Mouse (Mus musculus) thymus, adult 2 months (tissue): ENCODE data around the gene Whamm.

Experiments used
- CTCF ChIP-seq: fragments of 200-500 bp; IDR thresholded peaks from 2 replicates; pipeline ENCODE4 v1.5.1; 2012; ENCODE audit warnings: mild to moderate bottlenecking, control low read depth, low read length, moderate library complexity, borderline replicate concordance; ENCODE audit not compliant: control insufficient read depth, poor library complexity, insufficient read depth; ENCODE audit errors: extremely low read depth
- POLR2A ChIP-seq: fragments of 200-500 bp; IDR thresholded peaks from 2 replicates; pipeline ENCODE4 v1.6.1; 2012; ENCODE audit warnings: mild to moderate bottlenecking, low read length, control low read depth, moderate library complexity; ENCODE audit not compliant: control insufficient read depth, poor library complexity, insufficient read depth; ENCODE audit errors: extremely low read depth

- TF ChIP-seq CTCF (no peak), POLR2A (no peak)
Observed at GRCm38 (mm10) chr7:81631261-81631660, 60.2 kb downstream of the Whamm start.
